Mouse (Mus musculus): ENCODE measurements around the gene Unc5a.

DNA sequence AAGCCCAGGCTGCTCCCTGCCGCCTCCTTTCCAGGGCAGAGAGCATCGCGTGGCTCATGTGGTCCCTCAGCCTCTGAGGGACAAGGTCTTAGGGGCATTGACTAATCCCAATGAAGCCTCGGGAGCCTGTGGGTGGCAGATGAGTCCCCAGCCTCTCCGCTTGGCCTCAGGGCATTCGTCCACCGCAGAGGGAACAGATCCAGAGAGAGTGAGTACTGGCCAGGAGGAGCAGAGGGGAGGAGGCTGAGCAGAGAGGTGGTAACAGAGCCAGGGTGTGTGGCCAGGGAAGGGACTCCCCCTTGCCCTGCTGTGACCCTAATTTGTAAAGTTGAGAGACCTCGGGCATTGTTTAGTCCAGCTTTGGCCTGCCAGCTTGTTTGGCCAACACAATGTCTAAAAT is 29.6 kb downstream of the Unc5a start:
- TF ChIP-seq CTCF (IDR thresholded peaks at IDR 0.05; ENCODE audit: low read depth, low read length), result no peak
- no peak for TF ChIP-seq TAL1 (conservative IDR thresholded peaks at IDR 0.05; ENCODE audit: low read depth, low read length)
- no peak for TF ChIP-seq GATA1 (IDR thresholded peaks at IDR 0.05; ENCODE audit: borderline replicate concordance, low read length)
